Mouse (Mus musculus) liver, embryonic 14.5 days (tissue): ENCODE measurements around the gene Gtf3c1. TPM values are rescaled to one million over a fixed set of nuclear protein-coding genes. Genes with fewer than 3 reads are reported as not detected.

Experiments used
- ATAC-seq: fragments of 200-750 bp; cut with Nextera tagmentation; 2 replicates; pipeline ENCODE4 v1.8.0; 2017; ENCODE audit warnings: moderate number of reproducible peaks, mild to moderate bottlenecking, moderate library complexity; ENCODE audit not compliant: insufficient read depth
- DNase-seq, 3 experiments: peaks; one replicate each; pipeline ENCODE4 v3.0.0-alpha.2; 2012 to 2013; ENCODE audit warnings: low read depth in 3 of 3, low spot score in 3 of 3
- H3K27ac ChIP-seq: fragments of 300-500 bp; sonication (generic); 2 replicates; pipeline ENCODE4 v1.5.1; 2014; ENCODE audit warnings: moderate library complexity, mild to moderate bottlenecking, control low read depth, inconsistent platforms
- H3K27me3 ChIP-seq: fragments of 300-500 bp; sonication (generic); 2 replicates; pipeline ENCODE4 v1.6.1; 2014; ENCODE audit warnings: mild to moderate bottlenecking, low read length, moderate library complexity; ENCODE audit not compliant: control insufficient read depth, insufficient read depth
- H3K36me3 ChIP-seq: fragments of 300-500 bp; sonication (generic); replicated peaks from 2 replicates; pipeline ENCODE4 v1.6.1; 2014; ENCODE audit warnings: low read depth; ENCODE audit not compliant: control insufficient read depth, insufficient read depth
- H3K4me1 ChIP-seq, 2 experiments: fragments of 200-500 bp in 1 of 2; fragments of 300-500 bp in 1 of 2; sonication (generic) in 1 of 2; replicated peaks; 2 replicates each; pipeline ENCODE4 v1.6.1; 2012 to 2014; ENCODE audit warnings: antibody characterized with exemption in 1 of 2, inconsistent platforms in 1 of 2, low read length in 1 of 2; ENCODE audit not compliant: control insufficient read depth in 2 of 2, insufficient read depth in 2 of 2
- H3K4me2 ChIP-seq: fragments of 300-500 bp; sonication (generic); 2 replicates; pipeline ENCODE4 v1.6.1; 2014; ENCODE audit warnings: low read depth, mild to moderate bottlenecking, control low read depth, moderate library complexity
- H3K4me3 ChIP-seq, 2 experiments: fragments of 200-500 bp in 1 of 2; fragments of 300-500 bp in 1 of 2; sonication (generic) in 1 of 2; 2 replicates each; pipeline ENCODE4 v1.5.1; 2012 to 2014; ENCODE audit warnings: low read depth in 2 of 2, low read length in 2 of 2, mild to moderate bottlenecking in 2 of 2, control low read depth in 1 of 2, inconsistent platforms in 1 of 2, moderate library complexity in 1 of 2; ENCODE audit not compliant: insufficient read depth in 1 of 2
- H3K9ac ChIP-seq: fragments of 300-500 bp; sonication (generic); replicated peaks from 2 replicates; pipeline ENCODE4 v1.6.1; 2014; ENCODE audit warnings: mild to moderate bottlenecking, control low read depth, moderate library complexity
- H3K9me3 ChIP-seq: fragments of 300-500 bp; sonication (generic); 2 replicates; pipeline ENCODE4 v1.6.1; 2016; ENCODE audit warnings: low read length, mixed read lengths; ENCODE audit not compliant: control insufficient read depth
- CTCF ChIP-seq: IDR thresholded peaks from 2 replicates; pipeline ENCODE4 v1.5.1; 2016; ENCODE audit warnings: antibody characterized with exemption, low read depth, control low read depth
- EP300 ChIP-seq: IDR thresholded peaks from 2 replicates; pipeline ENCODE4 v1.6.1; 2016; ENCODE audit warnings: antibody characterized with exemption, low read depth
- WGBS: fragments of 180-500 bp; shearing (Covaris S2); extraction: QIAGEN DNeasy Blood & Tissue Kit; methylation state at CpG from one replicate; pipeline ENCODE4 v1.1.7; 2014; ENCODE audit not compliant: insufficient replicate concordance; 5-methylcytosine and 5-hydroxymethylcytosine counted together
- polyA plus RNA-seq, 2 experiments: library from polyadenylated mRNA; depleted of rRNA in 1 of 2; stranded (reverse) in 1 of 2; unstranded in 1 of 2; fragments of >200 nt; fragmentation: Nextera tagmentation in 1 of 2; extraction: Ambion mirVana in 1 of 2; gene quantifications; 2 replicates each; pipeline versions ENCODE4 v1.2.1 to v1.2.3; 2012 to 2014

The Gtf3c1 gene
- polyA plus RNA-seq, 2 experiments, result 6.3 to 7.3 TPM

DNA sequence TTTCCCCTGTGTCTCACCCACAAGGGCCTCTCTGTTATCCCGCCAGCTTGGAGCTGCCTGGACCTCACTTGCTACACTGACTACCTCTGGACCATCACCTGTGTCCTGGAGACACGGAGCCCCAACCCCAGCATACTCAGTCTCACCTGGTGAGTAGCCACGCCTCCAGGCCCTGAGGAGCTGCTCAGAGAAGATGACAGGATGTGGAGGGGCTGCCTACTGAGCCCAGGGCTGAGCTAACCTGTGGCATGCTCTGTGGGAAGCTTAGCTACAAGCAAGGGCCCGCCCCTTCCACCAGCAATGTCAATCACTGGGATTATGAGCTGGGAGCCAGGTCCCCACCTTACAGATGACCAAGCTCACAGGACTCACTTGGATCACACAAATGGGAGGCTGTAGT lies 82.4 kb downstream of the Gtf3c1 start:
- H3K27me3 ChIP-seq, result no peaks in the 10 kb centered on the region
- H3K4me1 ChIP-seq, result no peaks in the 10 kb centered on the region; a peak in 1 of 4 replicates
- DNase-seq, result no peak
- H3K9ac ChIP-seq, result no peak overlapping the region
- WGBS, result 46% methylated on average over 4 of the region's 4 CpGs
- no peak overlapping the region for H3K4me3 ChIP-seq
- no peaks in the 10 kb centered on the region for H3K9me3 ChIP-seq
- ATAC-seq, result no peak
- TF ChIP-seq CTCF (no peak), EP300 (no peak)
- no peak overlapping the region for H3K27ac ChIP-seq
- no peak overlapping the region for H3K4me2 ChIP-seq
- H3K36me3 ChIP-seq, result no peaks in the 10 kb centered on the region

DNA sequence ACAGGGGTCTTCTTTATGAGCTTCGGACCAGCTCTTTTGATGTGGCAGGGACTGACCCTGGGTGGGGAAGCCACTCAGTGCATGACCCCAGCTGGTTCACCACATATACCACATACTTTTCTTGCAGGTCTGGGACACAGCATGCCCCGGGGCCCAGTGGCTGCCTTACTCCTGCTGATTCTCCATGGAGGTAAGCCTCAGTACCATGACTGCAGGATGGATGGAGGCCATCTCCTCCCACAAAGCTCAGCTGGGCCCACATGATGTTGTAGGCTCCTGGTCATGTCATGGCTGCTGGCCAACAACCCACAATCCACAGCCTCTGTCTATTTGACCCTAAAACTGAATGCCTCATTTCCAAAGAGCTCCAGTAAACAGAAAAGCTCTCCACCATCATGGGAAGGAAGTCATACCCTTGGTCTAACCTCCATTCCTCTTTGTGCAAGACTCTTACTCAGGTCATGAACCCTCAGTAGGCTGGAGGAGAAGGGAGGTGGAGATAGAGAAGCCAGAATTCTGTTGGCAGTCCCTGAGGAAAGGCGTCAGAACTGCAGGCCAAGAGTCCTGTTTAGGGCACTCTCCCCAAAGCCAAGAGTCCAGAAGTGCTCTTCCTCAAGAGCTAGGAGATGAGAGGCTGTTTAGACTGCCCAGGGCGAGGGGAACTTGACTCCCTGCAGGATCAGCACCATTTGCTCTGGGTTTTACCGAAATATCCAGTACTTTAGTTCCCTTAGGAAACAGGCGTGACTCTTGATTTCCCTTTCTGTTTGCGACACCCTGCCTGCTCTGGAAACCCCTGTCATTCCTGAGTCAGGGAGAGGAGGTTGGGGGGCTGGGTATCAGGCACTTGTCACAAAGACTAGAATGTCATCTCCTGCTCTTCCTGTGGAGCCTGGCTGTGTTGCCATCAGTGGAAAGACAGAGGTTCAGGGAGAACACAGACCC lies 84.6 kb downstream of the Gtf3c1 start:
- Histone ChIP-seq H3K27me3 (no peaks in the 10 kb centered on the region), H3K27ac (no peak overlapping the region), H3K36me3 (no peaks in the 10 kb centered on the region), H3K4me3 (no peak overlapping the region), H3K4me1 (no peaks in the 10 kb centered on the region; a peak in 1 of 4 replicates), H3K4me2 (no peak overlapping the region), H3K9me3 (no peaks in the 10 kb centered on the region), H3K9ac (no peak overlapping the region)
- TF ChIP-seq EP300 (no peak), CTCF (no peak)
- no peak for DNase-seq
- no peak for ATAC-seq
- 46% methylated on average over 7 of the region's 7 CpGs for WGBS

DNA sequence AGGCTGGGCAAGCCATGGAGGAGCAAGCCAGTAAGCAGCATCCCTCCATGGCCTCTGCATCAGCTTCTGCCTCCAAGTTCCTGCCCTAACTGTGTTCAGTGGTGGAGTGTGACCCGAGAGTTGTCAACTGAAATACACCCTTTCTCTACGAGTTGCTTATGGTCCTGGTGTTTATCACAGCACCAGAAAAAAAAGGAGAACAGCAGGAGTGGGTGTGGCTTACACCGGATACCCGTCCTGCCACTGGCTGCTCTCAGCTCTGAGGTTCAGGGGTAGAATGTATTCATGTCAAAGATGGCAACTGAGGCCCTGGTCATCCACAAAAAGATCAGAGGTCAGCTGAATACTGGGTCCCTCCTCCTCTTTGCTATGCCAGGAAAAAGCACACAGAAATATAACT lies 87.5 kb downstream of the Gtf3c1 start:
- Histone ChIP-seq H3K4me3 (no peak overlapping the region), H3K27ac (no peak overlapping the region), H3K4me2 (no peak overlapping the region), H3K27me3 (no peaks in the 10 kb centered on the region), H3K4me1 (no peaks in the 10 kb centered on the region; a peak in 1 of 4 replicates), H3K9ac (no peak overlapping the region), H3K36me3 (no peaks in the 10 kb centered on the region), H3K9me3 (no peaks in the 10 kb centered on the region)
- 14% methylated on average over 4 of the region's 4 CpGs for WGBS
- ATAC-seq (no peak), DNase-seq (no peak)
- no peak for TF ChIP-seq CTCF
- no peak for TF ChIP-seq EP300

DNA sequence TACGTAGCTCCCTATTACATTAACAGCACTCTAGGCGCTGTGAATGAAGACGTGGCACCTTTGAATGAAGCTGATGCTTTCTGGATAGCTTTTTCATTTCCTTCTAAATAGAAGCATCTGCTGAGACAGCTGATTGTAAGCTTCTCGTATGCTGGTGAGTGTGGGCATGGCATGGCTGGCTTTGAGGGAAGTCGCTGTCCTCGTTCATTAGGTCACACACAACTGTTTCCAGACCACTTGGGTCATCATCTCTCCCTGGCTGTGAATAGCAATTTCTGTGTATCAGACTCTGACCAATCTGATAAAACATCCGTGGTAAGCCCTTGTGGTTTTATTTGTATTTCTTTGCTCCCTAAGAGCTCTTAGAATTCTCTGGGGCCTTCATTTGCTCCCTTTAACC lies 89.6 kb downstream of the Gtf3c1 start:
- 52% methylated on average over 7 of the region's 7 CpGs for WGBS
- Histone ChIP-seq H3K27me3 (no peaks in the 10 kb centered on the region), H3K27ac (no peak overlapping the region), H3K4me3 (no peak overlapping the region), H3K4me2 (no peak overlapping the region), H3K36me3 (no peaks in the 10 kb centered on the region), H3K9me3 (no peaks in the 10 kb centered on the region), H3K4me1 (no peaks in the 10 kb centered on the region; a peak in 1 of 4 replicates), H3K9ac (no peak overlapping the region)
- no peak for TF ChIP-seq EP300
- TF ChIP-seq CTCF, result no peak
- ATAC-seq (no peak), DNase-seq (no peak)

DNA sequence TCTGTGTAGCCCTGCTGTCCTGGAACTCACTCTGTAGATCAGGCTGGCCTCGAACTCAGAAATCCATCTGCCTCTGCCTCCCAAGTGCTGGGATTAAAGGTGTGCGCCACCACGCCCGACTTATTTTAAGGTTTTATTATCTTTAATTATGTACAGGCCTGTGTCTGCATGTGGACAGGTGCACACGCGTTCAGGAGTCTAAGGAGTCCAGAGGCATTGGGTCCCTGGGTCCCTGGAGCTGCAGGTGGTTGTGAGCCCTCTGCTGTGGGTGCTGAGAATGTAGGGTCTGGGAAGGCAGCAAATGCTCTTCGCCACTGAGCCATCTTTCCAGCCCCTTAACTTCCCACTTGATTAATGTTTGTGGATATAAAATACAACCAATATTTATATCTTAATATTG lies 92.1 kb downstream of the Gtf3c1 start:
- WGBS, result 68% methylated on average over 7 of the region's 7 CpGs
- no peak for TF ChIP-seq CTCF
- TF ChIP-seq EP300, result no peak
- Histone ChIP-seq H3K4me3 (no peak overlapping the region), H3K4me1 (no peaks in the 10 kb centered on the region), H3K9ac (no peak overlapping the region), H3K4me2 (no peak overlapping the region), H3K36me3 (no peaks in the 10 kb centered on the region), H3K27me3 (no peaks in the 10 kb centered on the region), H3K27ac (no peak overlapping the region), H3K9me3 (no peaks in the 10 kb centered on the region)
- ATAC-seq, result no peak
- DNase-seq, result no peak
